Mouse (Mus musculus) thymus, adult 18-20 months (tissue): ENCODE data around the gene Bgn.

Experiments used
- DNase-seq, 2 experiments: peaks; one replicate each; pipeline ENCODE4 v3.0.0; 2022; ENCODE audit warnings: mixed read lengths in 2 of 2

Gene Bgn

GRCm38 (mm10) chrX:73483484-73483810 lies at the start of gene Bgn:
Gene Bgn (plus strand): TSS chrX:73483602.
- no peak for DNase-seq

- no peak for DNase-seq
Observed at GRCm38 (mm10) chrX:73435252-73435651, 48.1 kb upstream of the Bgn start, which contains the start of gene Trex2. Gene Trex2 (minus strand): TSS chrX:73435344.

GRCm38 (mm10) chrX:73441428-73441827 lies 42.0 kb upstream of the Bgn start:
- no peak for DNase-seq

- DNase-seq, result peak; percentile 4 to 25
Observed at GRCm38 (mm10) chrX:73451949-73452348, 31.5 kb upstream of the Bgn start.

GRCm38 (mm10) chrX:73458877-73459392 lies 24.5 kb upstream of the Bgn start, which contains the start of gene Haus7:
Gene Haus7 (minus strand): TSS chrX:73459044.
- peak; percentile 90 to 93 for DNase-seq

- DNase-seq, result no peak
Observed at GRCm38 (mm10) chrX:73460792-73461191, 22.6 kb upstream of the Bgn start.

GRCm38 (mm10) chrX:73465483-73466186 lies 17.8 kb upstream of the Bgn start:
- no peak for DNase-seq

- DNase-seq, result no peak
Observed at GRCm38 (mm10) chrX:73467446-73468241, 15.8 kb upstream of the Bgn start.

GRCm38 (mm10) chrX:73468330-73468729 lies 15.1 kb upstream of the Bgn start:
- no peak for DNase-seq

GRCm38 (mm10) chrX:73468752-73469151 lies 14.7 kb upstream of the Bgn start:
- DNase-seq, result no peak

GRCm38 (mm10) chrX:73471764-73472163 lies 11.6 kb upstream of the Bgn start:
- no peak for DNase-seq

GRCm38 (mm10) chrX:73474340-73475165 lies 8.8 kb upstream of the Bgn start:
- no peak for DNase-seq

GRCm38 (mm10) chrX:73475658-73476256 lies 7.6 kb upstream of the Bgn start:
- no peak for DNase-seq

GRCm38 (mm10) chrX:73476621-73477020 lies 6.8 kb upstream of the Bgn start:
- no peak for DNase-seq

GRCm38 (mm10) chrX:73477500-73477899 lies 5.9 kb upstream of the Bgn start:
- DNase-seq, result no peak

GRCm38 (mm10) chrX:73479656-73480055 lies 3.7 kb upstream of the Bgn start:
- DNase-seq, result no peak

GRCm38 (mm10) chrX:73480334-73480733 lies 3.1 kb upstream of the Bgn start:
- no peak for DNase-seq

GRCm38 (mm10) chrX:73482643-73483483 lies 539 bp upstream of the Bgn start:
- DNase-seq, result no peak

- no peak for DNase-seq
Observed at GRCm38 (mm10) chrX:73484076-73484475, 674 bp downstream of the Bgn start.

- DNase-seq, result no peak
Observed at GRCm38 (mm10) chrX:73484870-73485269, 1.5 kb downstream of the Bgn start.

- DNase-seq, result no peak
Observed at GRCm38 (mm10) chrX:73486920-73487319, 3.5 kb downstream of the Bgn start.

GRCm38 (mm10) chrX:73490186-73490585 lies 6.8 kb downstream of the Bgn start:
- no peak for DNase-seq
